Mouse (Mus musculus) limb, embryonic 12.5 days (tissue): ENCODE data around the gene Rab4a. TPM values are rescaled to one million over a fixed set of nuclear protein-coding genes. Genes with fewer than 3 reads are reported as not detected.

Experiments used
- ATAC-seq: fragments of 200-750 bp; cut with Nextera tagmentation; 2 replicates; pipeline ENCODE4 v1.8.0; 2017; ENCODE audit warnings: low read depth, moderate TSS enrichment; ENCODE audit not compliant: insufficient number of reproducible peaks, insufficient read depth, low FRiP score, low TSS enrichment
- H3K27ac ChIP-seq: fragments of 300-500 bp; sonication (generic); 2 replicates; pipeline ENCODE4 v1.5.1; 2016; ENCODE audit warnings: mild to moderate bottlenecking, moderate library complexity
- H3K27me3 ChIP-seq: fragments of 300-500 bp; sonication (generic); 2 replicates; pipeline ENCODE4 v1.6.1; 2016; ENCODE audit warnings: mild to moderate bottlenecking, moderate library complexity
- H3K36me3 ChIP-seq: fragments of 300-500 bp; sonication (generic); 2 replicates; pipeline ENCODE4 v1.6.1; 2016; ENCODE audit warnings: mild to moderate bottlenecking, moderate library complexity
- H3K4me1 ChIP-seq: fragments of 300-500 bp; sonication (generic); replicated peaks from 2 replicates; pipeline ENCODE4 v1.6.1; 2016
- H3K4me2 ChIP-seq: fragments of 300-500 bp; sonication (generic); 2 replicates; pipeline ENCODE4 v1.6.1; 2016; ENCODE audit warnings: mild to moderate bottlenecking, moderate library complexity
- H3K4me3 ChIP-seq: fragments of 300-500 bp; sonication (generic); replicated peaks from 2 replicates; pipeline ENCODE4 v1.5.1; 2016; ENCODE audit warnings: mild to moderate bottlenecking
- H3K9ac ChIP-seq: fragments of 300-500 bp; sonication (generic); replicated peaks from 2 replicates; pipeline ENCODE4 v1.6.1; 2016; ENCODE audit warnings: mild to moderate bottlenecking, moderate library complexity
- H3K9me3 ChIP-seq: fragments of 300-500 bp; sonication (generic); 2 replicates; pipeline ENCODE4 v1.6.1; 2016; ENCODE audit warnings: mild to moderate bottlenecking, moderate library complexity
- WGBS: fragments of 180-500 bp; shearing (Covaris S2); methylation state at CpG from one replicate; pipeline ENCODE4 v1.1.7; 2016; 5-methylcytosine and 5-hydroxymethylcytosine counted together
- polyA plus RNA-seq: library from polyadenylated mRNA; unstranded; fragments of >200 nt; fragmentation: Nextera tagmentation; extraction: Ambion mirVana; gene quantifications from 2 replicates; pipeline ENCODE4 v1.2.1, GENCODE M21; 2016

The Rab4a gene
- polyA plus RNA-seq, 1 experiment from 2014 or later = 56.3 TPM

GRCm38 (mm10) chr8:123788416-123789170 lies 17.2 kb upstream of the Rab4a start:
- H3K4me1 ChIP-seq = 0 out of 2 replicates have a peak, but pooled peaks cover 2% of the 10 kb centered on the region
- ATAC-seq = no peak
- H3K27ac ChIP-seq = no peak overlapping the region
- no peak overlapping the region for H3K9ac ChIP-seq
- H3K27me3 ChIP-seq = 0 out of 2 replicates have a peak, but pooled peaks cover 8% of the 10 kb centered on the region
- H3K4me2 ChIP-seq = no peak overlapping the region
- H3K9me3 ChIP-seq = no peaks in the 10 kb centered on the region
- H3K4me3 ChIP-seq = no peak overlapping the region
- WGBS = 44% methylated on average over 14 of the region's 14 CpGs
- no peaks in the 10 kb centered on the region for H3K36me3 ChIP-seq

- Histone ChIP-seq H3K4me1 (no peaks in the 10 kb centered on the region), H3K9me3 (no peaks in the 10 kb centered on the region), H3K9ac (no peak overlapping the region), H3K36me3 (no peaks in the 10 kb centered on the region), H3K27ac (no peak overlapping the region), H3K4me3 (no peak overlapping the region), H3K27me3 (0 out of 2 replicates have a peak, but pooled peaks cover 8% of the 10 kb centered on the region), H3K4me2 (no peak overlapping the region)
- ATAC-seq = no peak
- WGBS = 75% methylated on average over 9 of the region's 9 CpGs
Measured at GRCm38 (mm10) chr8:123789461-123789860, 16.3 kb upstream of the Rab4a start.

- H3K27ac ChIP-seq = no peak overlapping the region
- H3K9me3 ChIP-seq = no peaks in the 10 kb centered on the region
- WGBS = 1% methylated on average over 4 of the region's 4 CpGs
- H3K4me3 ChIP-seq = no peak overlapping the region
- no peaks in the 10 kb centered on the region for H3K36me3 ChIP-seq
- H3K4me1 ChIP-seq = no peaks in the 10 kb centered on the region
- ATAC-seq = no peak
- no peak overlapping the region for H3K9ac ChIP-seq
- H3K27me3 ChIP-seq = 0 out of 2 replicates have a peak, but pooled peaks cover 8% of the 10 kb centered on the region
- no peak overlapping the region for H3K4me2 ChIP-seq
Measured at GRCm38 (mm10) chr8:123789970-123790369, 15.8 kb upstream of the Rab4a start.

GRCm38 (mm10) chr8:123791101-123791844 lies 14.5 kb upstream of the Rab4a start:
- Histone ChIP-seq H3K4me3 (no peak overlapping the region), H3K9ac (no peak overlapping the region), H3K4me2 (no peak overlapping the region), H3K9me3 (no peaks in the 10 kb centered on the region), H3K27me3 (0 out of 2 replicates have a peak, but pooled peaks cover 8% of the 10 kb centered on the region), H3K27ac (no peak overlapping the region), H3K36me3 (no peaks in the 10 kb centered on the region), H3K4me1 (no peaks in the 10 kb centered on the region)
- no peak for ATAC-seq
- 83% methylated on average over 16 of the region's 16 CpGs for WGBS

GRCm38 (mm10) chr8:123791845-123792225 lies 13.9 kb upstream of the Rab4a start:
- no peaks in the 10 kb centered on the region for H3K36me3 ChIP-seq
- no peaks in the 10 kb centered on the region for H3K4me1 ChIP-seq
- no peak overlapping the region for H3K27ac ChIP-seq
- H3K9ac ChIP-seq = no peak overlapping the region
- H3K4me3 ChIP-seq = no peak overlapping the region
- H3K9me3 ChIP-seq = no peaks in the 10 kb centered on the region
- 0 out of 2 replicates have a peak, but pooled peaks cover 8% of the 10 kb centered on the region for H3K27me3 ChIP-seq
- 79% methylated on average over 7 of the region's 7 CpGs for WGBS
- no peak overlapping the region for H3K4me2 ChIP-seq
- ATAC-seq = no peak

- WGBS = 30% methylated on average over 10 of the region's 10 CpGs
- Histone ChIP-seq H3K4me3 (no peak overlapping the region), H3K27me3 (no peaks in the 10 kb centered on the region), H3K4me2 (no peak overlapping the region), H3K36me3 (no peaks in the 10 kb centered on the region), H3K4me1 (no peaks in the 10 kb centered on the region; the same call in 1 of the 2 replicates), H3K9ac (no peak overlapping the region), H3K27ac (no peak overlapping the region), H3K9me3 (no peaks in the 10 kb centered on the region)
- no peak for ATAC-seq
Measured at GRCm38 (mm10) chr8:123793900-123794299, 11.9 kb upstream of the Rab4a start.

- Histone ChIP-seq H3K9ac (no peak overlapping the region), H3K4me2 (no peak overlapping the region), H3K4me1 (peaks cover 5% of the 10 kb centered on the region), H3K27me3 (no peaks in the 10 kb centered on the region), H3K9me3 (no peaks in the 10 kb centered on the region), H3K27ac (no peak overlapping the region), H3K4me3 (no peak overlapping the region), H3K36me3 (no peaks in the 10 kb centered on the region)
- WGBS = 83% methylated on average over 4 of the region's 4 CpGs
- ATAC-seq = no peak
Measured at GRCm38 (mm10) chr8:123794766-123795165, 11.0 kb upstream of the Rab4a start.

- no peak overlapping the region for H3K27ac ChIP-seq
- H3K4me2 ChIP-seq = no peak overlapping the region
- no peak overlapping the region for H3K4me3 ChIP-seq
- H3K36me3 ChIP-seq = no peaks in the 10 kb centered on the region
- ATAC-seq = no peak
- no peak overlapping the region for H3K9ac ChIP-seq
- H3K27me3 ChIP-seq = no peaks in the 10 kb centered on the region
- 55% methylated on average over 4 of the region's 4 CpGs for WGBS
- H3K9me3 ChIP-seq = peaks cover 7% of the 10 kb centered on the region; the same call in 1 of the 2 replicates
- H3K4me1 ChIP-seq = peaks cover 10% of the 10 kb centered on the region
Measured at GRCm38 (mm10) chr8:123796758-123797157, 9.0 kb upstream of the Rab4a start.

- Histone ChIP-seq H3K36me3 (no peaks in the 10 kb centered on the region), H3K4me2 (no peak overlapping the region), H3K9ac (no peak overlapping the region), H3K27me3 (no peaks in the 10 kb centered on the region), H3K4me3 (no peak overlapping the region), H3K4me1 (peaks cover 10% of the 10 kb centered on the region), H3K27ac (no peak overlapping the region), H3K9me3 (peaks cover 7% of the 10 kb centered on the region; the same call in 1 of the 2 replicates)
- ATAC-seq = no peak
- WGBS = 90% methylated on average over 15 of the region's 15 CpGs
Measured at GRCm38 (mm10) chr8:123797928-123798327, 7.9 kb upstream of the Rab4a start.

- no peak for ATAC-seq
- Histone ChIP-seq H3K4me3 (no peak overlapping the region), H3K27me3 (no peaks in the 10 kb centered on the region), H3K27ac (no peak overlapping the region), H3K4me1 (peaks cover 10% of the 10 kb centered on the region), H3K4me2 (no peak overlapping the region), H3K36me3 (no peaks in the 10 kb centered on the region), H3K9me3 (peaks cover 7% of the 10 kb centered on the region; the same call in 1 of the 2 replicates), H3K9ac (no peak overlapping the region)
- 64% methylated on average over 6 of the region's 6 CpGs for WGBS
Measured at GRCm38 (mm10) chr8:123799434-123799833, 6.4 kb upstream of the Rab4a start.

GRCm38 (mm10) chr8:123799885-123800284 lies 5.9 kb upstream of the Rab4a start:
- H3K27me3 ChIP-seq = no peaks in the 10 kb centered on the region
- no peak overlapping the region for H3K9ac ChIP-seq
- peaks cover 7% of the 10 kb centered on the region; the same call in 1 of the 2 replicates for H3K9me3 ChIP-seq
- no peak overlapping the region for H3K4me3 ChIP-seq
- no peaks in the 10 kb centered on the region for H3K36me3 ChIP-seq
- 0 out of 2 replicates have a peak, but pooled peaks have one; percentile 56 for ATAC-seq
- no peak overlapping the region for H3K4me2 ChIP-seq
- 6% methylated on average over 3 of the region's 3 CpGs for WGBS
- H3K27ac ChIP-seq = no peak overlapping the region
- peaks cover 10% of the 10 kb centered on the region for H3K4me1 ChIP-seq
